In the genomic region with DNA sequence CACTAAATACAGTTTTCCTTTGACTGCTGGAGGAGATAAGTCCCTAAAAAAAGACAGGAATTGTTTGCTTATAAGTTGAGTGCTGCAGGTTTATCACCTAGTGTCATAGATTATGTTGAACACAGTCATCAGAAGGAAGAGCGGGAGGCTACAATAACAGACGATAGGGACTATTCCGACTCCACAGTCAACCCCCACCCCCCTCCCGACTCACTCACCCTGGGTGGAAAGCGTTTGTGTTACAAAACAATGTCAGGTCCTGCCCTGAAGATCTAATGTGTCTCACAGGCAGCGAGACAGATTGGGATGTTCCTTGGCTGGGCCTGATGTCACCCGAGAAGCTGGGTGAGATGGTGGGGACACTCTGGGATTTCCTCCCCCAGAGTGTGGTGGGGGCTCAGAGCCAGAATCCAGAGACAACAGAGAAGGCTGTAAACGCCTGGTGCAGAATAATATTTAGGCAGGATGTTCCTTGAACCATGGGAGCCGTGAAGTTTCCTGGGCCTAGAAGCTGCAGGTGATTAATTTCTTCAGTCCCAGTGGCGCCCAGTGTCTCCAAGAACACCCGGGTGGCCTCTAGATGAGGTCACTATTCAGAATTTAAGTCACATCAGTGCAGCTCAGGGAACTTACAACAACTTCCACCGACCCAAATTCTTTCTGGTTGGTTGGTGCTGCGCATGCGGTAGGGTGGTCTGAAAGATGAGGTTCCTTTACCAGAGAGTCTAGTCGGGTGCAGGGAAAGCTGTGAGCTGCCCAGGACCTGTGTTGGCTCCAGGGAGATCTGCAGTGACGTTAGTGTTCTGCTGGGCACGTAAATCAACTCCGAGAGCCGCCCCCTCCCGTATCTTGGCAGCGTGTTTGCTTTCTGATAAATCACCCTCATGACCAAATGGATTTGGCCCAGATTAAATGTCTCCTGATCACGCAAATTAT, we compare ENCODE assay signal across 10 mouse cellular contexts.
DNase-seq lines count a peak whose midpoint lies in the region; ATAC-seq and TF ChIP-seq lines count a peak whose summit lies in the region.
"Had no signal": no experiment of that assay in that cellular context is flagged by ENCODE, and none has a peak within 500 bp of the region (broad histone marks: within the 10 kb centered on the region; RNA-seq: fewer than 3 reads in every experiment).

No protein-coding gene starts in this region.

- no peak overlapping the region for H3K4me3 ChIP-seq in intestine, embryonic 14.5 days (ENCODE audit: low read depth, low read length)
- H3K4me3 ChIP-seq in intestine, postnatal 0 days (ENCODE audit: low read depth, low read length): no peak overlapping the region
- H3K4me3 ChIP-seq: myocyte had no signal

- H3K9me3 ChIP-seq in intestine, embryonic 14.5 days (ENCODE audit: control insufficient read depth, low read length): no peaks in the 10 kb centered on the region
- no peaks in the 10 kb centered on the region for H3K9me3 ChIP-seq in intestine, postnatal 0 days (ENCODE audit: control insufficient read depth)

- no peak overlapping the region for H3K9ac ChIP-seq in intestine, embryonic 14.5 days (ENCODE audit: low read length)
- no peak overlapping the region for H3K9ac ChIP-seq in intestine, postnatal 0 days (ENCODE audit: low read depth, low read length)

- TF ChIP-seq CTCF in intestine, postnatal 0 days (IDR thresholded peaks at IDR 0.05; ENCODE audit: low read depth): no peak

- ATAC-seq in intestine, embryonic 14.5 days (replicated peaks; ENCODE audit: low FRiP score, low TSS enrichment, low read depth): no peak
- ATAC-seq in intestine, postnatal 0 days: no peak
- no peak for ATAC-seq in frontal cortex, adult (ENCODE audit: low TSS enrichment)

- DNase-seq in intestine, embryonic 14.5 days (ENCODE audit: low spot score): no peak
- DNase-seq in adrenal gland, adult 18-20 months (ENCODE audit: low spot score in 2 of 2): peak; percentile 38 to 52
- DNase-seq in adrenal gland, postnatal 25 days: peak; percentile 56
- peak; percentile 35 to 59 for DNase-seq in kidney, postnatal 4 days
- no peak for DNase-seq in gastrocnemius, postnatal 14 days
- DNase-seq: cerebellum, postnatal 25 days; liver had no signal

- intact Hi-C loops in gastrocnemius, postnatal 14 days (cut with DNase I; ENCODE audit: low total_unique reads): no loop called here

- H3K4me1 ChIP-seq in intestine, embryonic 14.5 days (replicated peaks; ENCODE audit: control insufficient read depth, insufficient read depth, low read length): peaks cover 22% of the 10 kb centered on the region
- no peaks in the 10 kb centered on the region for H3K4me1 ChIP-seq in intestine, postnatal 0 days (replicated peaks; ENCODE audit: control insufficient read depth, insufficient read depth, low read length)

- WGBS in intestine, embryonic 14.5 days: 30% methylated on average over 22 of the region's 22 CpGs
- WGBS in intestine, postnatal 0 days: 38% methylated on average over 22 of the region's 22 CpGs

- H3K36me3 ChIP-seq in intestine, embryonic 14.5 days (ENCODE audit: control insufficient read depth, insufficient read depth, low read length): no peaks in the 10 kb centered on the region
- H3K36me3 ChIP-seq in intestine, postnatal 0 days (ENCODE audit: control insufficient read depth, insufficient read depth): no peaks in the 10 kb centered on the region

- H3K27me3 ChIP-seq in intestine, embryonic 14.5 days (replicated peaks; ENCODE audit: control insufficient read depth, insufficient read depth, low read length): no peaks in the 10 kb centered on the region
- H3K27me3 ChIP-seq in intestine, postnatal 0 days (replicated peaks; ENCODE audit: control insufficient read depth, insufficient read depth, low read length): no peaks in the 10 kb centered on the region

- no peak overlapping the region for H3K4me2 ChIP-seq in intestine, embryonic 14.5 days (ENCODE audit: low read length)
- no peak overlapping the region for H3K4me2 ChIP-seq in intestine, postnatal 0 days (replicated peaks; ENCODE audit: low read depth)

- H3K27ac ChIP-seq in intestine, embryonic 14.5 days (ENCODE audit: low read depth): peak overlapping the region; percentile 47; the same call in 1 of the 2 replicates
- H3K27ac ChIP-seq in intestine, postnatal 0 days (ENCODE audit: low read depth, low read length): no peak overlapping the region

Comparison
In these comparisons a context has a peak if more than half of its experiments do, and no peak if none do; other contexts are left out.
1. DNase-seq: peak in adrenal gland, adult 18-20 months (2 of 2), adrenal gland, postnatal 25 days (single experiment) and kidney, postnatal 4 days (2 of 2); none in intestine, embryonic 14.5 days (single experiment) and gastrocnemius, postnatal 14 days (single experiment).